In genomic region chr10:77713734-77714133, GRCm38 (mm10) we compare ENCODE assay signal across 28 mouse cellular contexts. TPM values are rescaled to one million over a fixed set of nuclear protein-coding genes. Genes with fewer than 3 reads are reported as not detected.
"Had no signal": no experiment of that assay in that cellular context is flagged by ENCODE, and none has a peak within 500 bp of the region (broad histone marks: within the 10 kb centered on the region; RNA-seq: fewer than 3 reads in every experiment).

No protein-coding gene starts in this region.

- H3K4me3 ChIP-seq: limb, embryonic 12.5 days; limb, embryonic 15.5 days; neural tube, embryonic 13.5 days; stomach, embryonic 15.5 days had no signal

- DNase-seq: kidney, adult 2 months; kidney, postnatal 36 days; left cerebral cortex, postnatal 4 days; liver, postnatal 0 days; lung, embryonic 14.5 days; midbrain, embryonic 14.5 days; right cerebral cortex, postnatal 25 days; spleen, adult 18-20 months; thymus, postnatal 25 days had no signal

- H3K9ac ChIP-seq: limb, embryonic 12.5 days; limb, embryonic 15.5 days; liver, embryonic 14.5 days; liver, postnatal 0 days; lung, embryonic 14.5 days; neural tube, embryonic 13.5 days; stomach, embryonic 15.5 days had no signal

- H3K4me1 ChIP-seq: limb, embryonic 12.5 days; limb, embryonic 15.5 days; neural tube, embryonic 13.5 days; stomach, embryonic 15.5 days had no signal

- H3K36me3 ChIP-seq: limb, embryonic 12.5 days; limb, embryonic 15.5 days; neural tube, embryonic 13.5 days; stomach, embryonic 15.5 days had no signal

- H3K27me3 ChIP-seq: limb, embryonic 12.5 days; limb, embryonic 15.5 days; neural tube, embryonic 13.5 days; stomach, embryonic 15.5 days had no signal

- H3K27ac ChIP-seq: kidney, postnatal 0 days; limb, embryonic 12.5 days; limb, embryonic 15.5 days; liver, embryonic 14.5 days; neural tube, embryonic 13.5 days; stomach, embryonic 15.5 days had no signal

- ATAC-seq: intestine, embryonic 16.5 days; liver, postnatal 0 days; lung, postnatal 0 days had no signal

- H3K9me3 ChIP-seq: limb, embryonic 15.5 days; neural tube, embryonic 13.5 days; stomach, embryonic 15.5 days had no signal

RNA-seq across cellular contexts. Expression of gene Gm10142, which starts 1.9 kb away (rescaled TPM):
- total RNA-seq: layer of hippocampus, adult 8-10 months; layer of hippocampus, postnatal 14 days; left cerebral cortex, adult 8-10 months; left cerebral cortex, postnatal 14 days; left cerebral cortex, postnatal 4 days; megakaryocyte-erythroid progenitor cell, adult 5-6 weeks; midbrain, postnatal 0 days had no signal
- polyA plus RNA-seq: intestine, embryonic 16.5 days; kidney, adult 2 months; kidney, embryonic 14.5 days; kidney, postnatal 0 days; limb, embryonic 12.5 days; limb, embryonic 15.5 days; liver, embryonic 11.5 days; liver, embryonic 14.5 days; liver, postnatal 0 days; lung, embryonic 14.5 days; lung, postnatal 0 days; midbrain, embryonic 11.5 days; midbrain, embryonic 14.5 days; midbrain, postnatal 0 days; neural tube, embryonic 13.5 days; stomach, embryonic 15.5 days; thymus, postnatal 0 days; urinary bladder, adult 2 months had no signal

RNA-seq across cellular contexts. Expression of gene Gm10024, which starts 2.5 kb away (rescaled TPM):
- total RNA-seq: layer of hippocampus, adult 8-10 months; layer of hippocampus, postnatal 14 days; left cerebral cortex, adult 8-10 months; left cerebral cortex, postnatal 14 days; left cerebral cortex, postnatal 4 days; megakaryocyte-erythroid progenitor cell, adult 5-6 weeks; midbrain, postnatal 0 days had no signal
- polyA plus RNA-seq: intestine, embryonic 16.5 days; kidney, adult 2 months; kidney, embryonic 14.5 days; kidney, postnatal 0 days; limb, embryonic 12.5 days; liver, embryonic 11.5 days; liver, embryonic 14.5 days; liver, postnatal 0 days; lung, embryonic 14.5 days; lung, postnatal 0 days; midbrain, embryonic 11.5 days; midbrain, embryonic 14.5 days; midbrain, postnatal 0 days; neural tube, embryonic 13.5 days; stomach, embryonic 15.5 days; thymus, postnatal 0 days; urinary bladder, adult 2 months had no signal

RNA-seq across cellular contexts. Expression of gene Krtap12-1, which starts 6.7 kb away (rescaled TPM):
- total RNA-seq: layer of hippocampus, adult 8-10 months; layer of hippocampus, postnatal 14 days; left cerebral cortex, adult 8-10 months; left cerebral cortex, postnatal 14 days; left cerebral cortex, postnatal 4 days; megakaryocyte-erythroid progenitor cell, adult 5-6 weeks; midbrain, postnatal 0 days had no signal
- polyA plus RNA-seq: intestine, embryonic 16.5 days; kidney, adult 2 months; kidney, embryonic 14.5 days; kidney, postnatal 0 days; limb, embryonic 12.5 days; limb, embryonic 15.5 days; liver, embryonic 11.5 days; liver, embryonic 14.5 days; liver, postnatal 0 days; lung, embryonic 14.5 days; lung, postnatal 0 days; midbrain, embryonic 11.5 days; midbrain, embryonic 14.5 days; midbrain, postnatal 0 days; neural tube, embryonic 13.5 days; stomach, embryonic 15.5 days; thymus, postnatal 0 days; urinary bladder, adult 2 months had no signal

RNA-seq across cellular contexts. Expression of gene Gm10272, which starts 7.3 kb away (rescaled TPM):
- total RNA-seq: layer of hippocampus, adult 8-10 months; layer of hippocampus, postnatal 14 days; left cerebral cortex, adult 8-10 months; left cerebral cortex, postnatal 14 days; left cerebral cortex, postnatal 4 days; megakaryocyte-erythroid progenitor cell, adult 5-6 weeks; midbrain, postnatal 0 days had no signal
- polyA plus RNA-seq: intestine, embryonic 16.5 days; kidney, adult 2 months; kidney, embryonic 14.5 days; kidney, postnatal 0 days; limb, embryonic 12.5 days; limb, embryonic 15.5 days; liver, embryonic 11.5 days; liver, embryonic 14.5 days; liver, postnatal 0 days; lung, embryonic 14.5 days; lung, postnatal 0 days; midbrain, embryonic 11.5 days; midbrain, embryonic 14.5 days; midbrain, postnatal 0 days; neural tube, embryonic 13.5 days; stomach, embryonic 15.5 days; thymus, postnatal 0 days; urinary bladder, adult 2 months had no signal

RNA-seq across cellular contexts. Expression of gene Gm10100, which starts 12.6 kb away (rescaled TPM):
- total RNA-seq: layer of hippocampus, adult 8-10 months; layer of hippocampus, postnatal 14 days; left cerebral cortex, adult 8-10 months; left cerebral cortex, postnatal 14 days; left cerebral cortex, postnatal 4 days; megakaryocyte-erythroid progenitor cell, adult 5-6 weeks; midbrain, postnatal 0 days had no signal
- polyA plus RNA-seq: intestine, embryonic 16.5 days; kidney, adult 2 months; kidney, embryonic 14.5 days; kidney, postnatal 0 days; limb, embryonic 12.5 days; limb, embryonic 15.5 days; liver, embryonic 11.5 days; liver, embryonic 14.5 days; liver, postnatal 0 days; lung, embryonic 14.5 days; lung, postnatal 0 days; midbrain, embryonic 11.5 days; midbrain, embryonic 14.5 days; midbrain, postnatal 0 days; neural tube, embryonic 13.5 days; stomach, embryonic 15.5 days; thymus, postnatal 0 days; urinary bladder, adult 2 months had no signal
